Mouse (Mus musculus) lung, adult 2 months (tissue): ENCODE measurements around the gene Zfp383. TPM values are rescaled to one million over a fixed set of nuclear protein-coding genes. Genes with fewer than 3 reads are reported as not detected.
"Not testable (repeated sequence)": the region's sequence is repeated elsewhere in the genome, so short reads cannot be mapped to it uniquely, and the experiment has no call there.

ENCODE experiments used
- DNase-seq: peaks from one replicate; pipeline ENCODE4 v3.0.0; 2022
- H3K4me1 ChIP-seq: fragments of 200-500 bp; 2 replicates; pipeline ENCODE4 v1.6.1; 2011; ENCODE audit warnings: low read length; ENCODE audit not compliant: control insufficient read depth, insufficient read depth
- H3K4me3 ChIP-seq: fragments of 200-500 bp; replicated peaks from 2 replicates; pipeline ENCODE3; 2011; ENCODE audit warnings: low read depth, mild to moderate bottlenecking, control low read depth, low read length; ENCODE audit errors: extremely low read depth
- CTCF ChIP-seq: fragments of 200-500 bp; IDR thresholded peaks from 2 replicates; pipeline ENCODE4 v1.5.1; 2011; ENCODE audit warnings: mild to moderate bottlenecking, low read length, control low read depth; ENCODE audit not compliant: insufficient read depth
- POLR2A ChIP-seq: fragments of 200-500 bp; IDR thresholded peaks from 2 replicates; pipeline ENCODE4 v1.6.1; 2011; ENCODE audit warnings: low read depth, mild to moderate bottlenecking, control low read depth, low read length, borderline replicate concordance; ENCODE audit errors: extremely low read depth
- WGBS: fragments of 180-500 bp; shearing (Covaris S2); methylation state at CpG from one replicate; pipeline ENCODE4 v1.1.7; 2018; 5-methylcytosine and 5-hydroxymethylcytosine counted together
- polyA plus RNA-seq: library from polyadenylated mRNA; depleted of rRNA; stranded (reverse); fragments of >200 nt; gene quantifications from 2 replicates; pipeline ENCODE4 v1.2.3, GENCODE M21; 2012; rRNA removed

Gene Zfp383
- polyA plus RNA-seq, 1 experiment, result 1.9 TPM

DNA sequence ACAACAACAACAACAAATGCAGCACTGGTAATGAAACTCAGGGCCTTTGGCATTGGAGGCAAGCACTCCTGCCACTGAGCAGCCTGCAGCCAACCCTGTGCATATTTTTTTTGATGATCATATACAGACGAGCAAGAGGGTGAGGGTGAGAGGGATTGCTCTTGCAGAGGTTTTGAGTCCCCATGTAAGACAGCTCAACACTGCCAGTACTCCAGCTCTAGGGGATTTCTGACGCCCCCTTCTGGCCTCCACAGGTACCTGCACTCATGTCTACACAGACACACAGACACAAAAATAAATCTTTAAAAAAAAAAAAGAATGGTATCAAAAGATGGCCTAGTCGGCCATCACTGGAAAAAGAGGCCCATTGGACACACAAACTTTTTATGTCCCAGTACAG, 51.0 kb downstream of the Zfp383 start:
- TF ChIP-seq POLR2A, result no peak
- no peak for TF ChIP-seq CTCF
- no peaks in the 10 kb centered on the region; the same call in 1 of the 2 replicates for H3K4me1 ChIP-seq
- 56% methylated on average over 3 of the region's 3 CpGs for WGBS
- no peak for DNase-seq
- H3K4me3 ChIP-seq, result no peak overlapping the region

DNA sequence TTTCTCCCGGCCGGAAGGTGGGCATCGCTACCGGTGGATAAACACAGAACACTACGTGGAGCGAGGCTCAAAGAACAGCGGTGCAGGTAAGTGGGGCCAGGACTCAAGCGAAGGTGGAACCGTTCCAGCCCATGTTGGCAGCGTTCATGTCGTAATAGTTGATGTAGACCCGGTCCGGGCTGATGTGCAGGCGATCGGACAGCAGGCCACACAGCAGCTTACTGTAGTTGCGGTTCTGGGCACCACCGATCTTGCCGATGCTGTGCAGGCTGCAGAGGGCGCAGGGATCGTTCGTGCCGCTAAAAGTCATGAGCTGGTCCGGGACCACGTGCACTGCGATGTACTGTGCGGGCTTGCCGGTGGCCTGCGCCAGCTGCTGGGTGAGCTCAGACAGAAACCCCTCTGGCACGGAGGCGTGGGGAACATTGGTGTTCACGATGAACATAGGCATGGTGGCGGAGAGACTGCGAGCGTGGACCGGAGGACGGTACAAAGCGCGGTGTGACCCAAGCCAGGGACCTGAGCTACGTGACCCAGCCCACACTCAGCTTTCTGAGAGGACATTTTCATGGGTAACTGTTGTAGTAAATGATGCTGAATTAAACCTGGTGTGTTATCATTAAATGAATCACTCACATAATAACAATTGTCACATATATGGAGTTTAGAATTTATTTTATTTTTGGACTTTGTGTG, 57.2 kb downstream of the Zfp383 start:
- 52% methylated on average over 39 of the region's 39 CpGs for WGBS

More for the DNA sequence above, 57.2 kb downstream of the Zfp383 start:
- DNase-seq, H3K4me3 ChIP-seq, H3K4me1 ChIP-seq: not testable (repeated sequence)

Other genes with a start within 250 kb of the Zfp383 start
- gene Catsperg2, start 181.2 kb upstream of the Zfp383 start, polyA plus RNA-seq, result 0.19 TPM in 1 of 2 replicates, not detected in the other
- gene Zfp84, start 139.7 kb upstream of the Zfp383 start, polyA plus RNA-seq, result 3.3 and 4.7 TPM in 2 replicates
- gene Zfp30, start 124.2 kb upstream of the Zfp383 start, polyA plus RNA-seq, result 1.8 and 2.0 TPM in 2 replicates
- 2.3 and 3.3 TPM in 2 replicates for gene Zfp790, start 92.1 kb upstream of the Zfp383 start, polyA plus RNA-seq
- gene Zfp940, start 54.6 kb upstream of the Zfp383 start, polyA plus RNA-seq, result 0.24 and 0.57 TPM in 2 replicates
- gene Zfp420, start 48.2 kb upstream of the Zfp383 start, polyA plus RNA-seq, result 1.1 and 1.8 TPM in 2 replicates
- gene Zfp27, start 1.7 kb upstream of the Zfp383 start, polyA plus RNA-seq, result 1.5 and 2.6 TPM in 2 replicates
- gene Zfp74, start 45.9 kb downstream of the Zfp383 start, polyA plus RNA-seq, result 7.9 and 8.3 TPM in 2 replicates
- gene Zfp568, start 75.7 kb downstream of the Zfp383 start, polyA plus RNA-seq, result 5.1 and 6.1 TPM in 2 replicates
- 3.6 and 4.9 TPM in 2 replicates for gene Zfp14, start 143.2 kb downstream of the Zfp383 start, polyA plus RNA-seq
- 0.31 and 1.0 TPM in 2 replicates for gene Zfp82, start 164.7 kb downstream of the Zfp383 start, polyA plus RNA-seq
- not detected in 2 replicates for gene Gm26920, start 182.2 kb downstream of the Zfp383 start, polyA plus RNA-seq
- 1.1 and 1.2 TPM in 2 replicates for gene Zfp566, start 182.3 kb downstream of the Zfp383 start, polyA plus RNA-seq
- gene Zfp260, start 186.6 kb downstream of the Zfp383 start, polyA plus RNA-seq, result 11.4 and 17.6 TPM in 2 replicates
- gene Zfp382, start 213.7 kb downstream of the Zfp383 start, polyA plus RNA-seq, result 0.88 and 1.8 TPM in 2 replicates